Mouse (Mus musculus): ENCODE measurements around the gene Rab27a.
"Not testable (repeated sequence)": the region's sequence is repeated elsewhere in the genome, so short reads cannot be mapped to it uniquely, and the experiment has no call there.

Gene Rab27a

GRCm38 (mm10) chr9:73045711-73046110 is 1.1 kb downstream of the Rab27a start:
- DNase-seq (ENCODE audit: extremely low spot score, low read depth, low spot score) = no peak

- DNase-seq (ENCODE audit: extremely low spot score, low read depth, low spot score) = no peak
Measured at GRCm38 (mm10) chr9:73047906-73048305, 3.3 kb downstream of the Rab27a start.

DNA sequence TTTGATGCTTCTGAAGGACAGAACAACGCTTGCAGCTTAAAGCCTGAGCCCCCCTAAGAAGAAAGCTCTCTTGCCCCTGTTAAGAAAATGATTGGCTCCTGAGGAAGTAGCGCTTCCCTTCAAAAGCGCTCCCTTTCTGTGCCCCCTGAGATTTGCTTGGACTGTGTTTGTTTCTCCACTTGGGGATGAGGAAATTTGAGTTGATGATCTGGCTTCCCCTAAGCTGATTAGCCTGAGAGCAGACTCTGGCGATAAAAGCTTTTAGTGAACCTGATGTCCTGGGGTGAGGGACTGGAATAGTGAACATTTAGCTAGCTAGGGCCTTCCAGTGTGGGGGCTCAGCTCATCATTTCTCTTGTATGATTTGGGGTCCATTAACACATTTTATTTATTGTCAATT is 4.3 kb downstream of the Rab27a start:
- no peak for DNase-seq (ENCODE audit: extremely low spot score, low read depth, low spot score)

- no peak for DNase-seq (ENCODE audit: extremely low spot score, low read depth, low spot score)
Measured at GRCm38 (mm10) chr9:73049833-73050232, 5.2 kb downstream of the Rab27a start.

DNA sequence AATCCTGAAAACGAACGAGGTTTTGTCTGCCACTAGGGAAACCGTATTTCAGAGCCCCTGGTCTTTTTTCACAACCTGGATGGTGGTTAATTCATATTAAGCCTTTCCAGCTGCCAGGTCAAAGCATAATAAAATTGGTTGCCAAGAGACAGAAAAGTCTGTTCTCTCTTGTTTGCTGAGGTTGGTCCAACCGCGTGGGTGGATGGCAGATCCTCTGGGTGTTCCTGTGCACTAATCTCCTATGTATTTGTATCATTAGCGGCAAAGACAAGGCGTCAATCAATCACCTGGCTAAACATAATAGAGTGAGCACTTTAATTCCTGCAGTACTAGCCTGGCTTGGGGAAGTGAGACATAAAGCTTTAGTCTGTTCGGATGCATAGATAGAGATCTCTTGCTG is 6.0 kb downstream of the Rab27a start:
- no peak for DNase-seq (ENCODE audit: extremely low spot score, low read depth, low spot score)

DNA sequence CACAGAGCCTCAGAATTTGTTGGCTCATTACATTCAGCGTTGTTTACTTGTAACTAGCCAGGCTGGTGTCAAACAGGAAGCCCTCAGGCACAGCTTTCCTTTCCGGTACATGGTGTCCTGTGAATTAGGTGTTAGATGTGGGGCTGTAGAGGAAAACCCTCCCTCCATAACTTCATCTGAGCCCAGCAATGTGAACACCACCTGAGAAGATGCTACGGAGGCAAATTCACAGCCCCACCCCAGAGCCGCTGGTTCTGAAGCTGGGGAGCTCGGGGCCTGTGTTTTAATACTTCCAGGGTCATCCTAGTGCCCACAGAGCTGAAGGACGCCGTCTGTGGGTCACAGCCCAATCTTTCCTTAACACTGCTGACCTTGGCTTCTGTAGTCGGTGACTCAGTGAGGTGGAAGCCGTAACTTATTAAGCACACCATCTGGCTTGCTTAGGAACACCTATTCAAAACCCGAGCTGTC is 10.8 kb downstream of the Rab27a start:
- DNase-seq (ENCODE audit: extremely low spot score, low read depth, low spot score) = no peak

GRCm38 (mm10) chr9:73059224-73059623 is 14.6 kb downstream of the Rab27a start:
- no peak for DNase-seq (ENCODE audit: extremely low spot score, low read depth, low spot score)

DNA sequence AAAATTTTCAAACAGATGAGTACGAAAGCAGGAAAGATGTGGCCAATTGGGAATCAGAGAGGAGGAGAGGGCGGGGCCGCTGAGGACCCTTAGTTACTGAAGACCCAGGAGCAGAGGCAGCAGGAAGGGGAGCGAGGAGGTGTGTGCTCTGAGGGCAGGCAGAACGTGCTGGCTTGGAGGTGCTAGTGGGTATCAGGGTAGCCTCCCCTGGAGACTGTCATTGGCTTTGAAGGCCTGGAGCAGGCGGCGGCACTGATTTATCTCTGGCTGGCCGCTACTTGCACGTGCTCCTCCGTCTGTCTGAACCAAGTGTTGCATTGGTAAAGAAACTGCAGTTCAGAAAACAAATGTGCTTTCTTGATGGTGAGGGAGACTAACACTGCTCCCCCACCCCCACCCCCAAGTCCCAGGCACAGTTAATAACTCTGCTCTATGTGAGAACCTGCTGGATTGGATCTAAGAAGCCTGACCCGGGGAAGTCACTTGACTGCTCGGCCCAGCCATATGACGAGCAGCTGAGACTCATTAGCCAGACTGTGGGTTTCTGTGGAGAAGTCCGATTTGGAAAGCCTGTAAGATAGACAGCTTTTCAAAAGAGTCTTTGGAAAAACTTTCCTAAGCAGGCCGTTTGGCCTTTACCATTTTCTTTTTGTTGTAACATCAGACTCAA is 19.1 kb downstream of the Rab27a start:
- DNase-seq (ENCODE audit: extremely low spot score, low read depth, low spot score) = no peak

DNA sequence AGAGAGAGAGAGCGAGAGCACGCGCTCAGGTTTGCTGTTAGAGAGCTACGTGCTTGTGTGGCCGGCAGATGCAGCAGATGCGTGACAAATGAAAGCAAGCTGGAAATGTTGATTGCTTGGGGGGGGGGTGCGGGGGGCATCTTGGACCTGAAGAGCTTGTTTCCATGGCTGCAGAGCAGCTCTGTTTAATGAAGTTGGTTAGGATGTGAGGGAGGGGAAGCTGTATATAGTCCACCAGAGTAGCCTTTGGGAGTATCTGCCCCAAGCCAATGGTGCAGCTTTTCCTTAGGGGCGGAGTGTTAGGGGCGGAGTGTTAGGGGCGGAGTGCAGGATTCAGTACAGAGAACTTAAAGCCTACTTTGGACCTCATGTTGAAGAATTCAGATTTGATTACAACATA is 22.4 kb downstream of the Rab27a start:
- no peak for DNase-seq (ENCODE audit: extremely low spot score, low read depth, low spot score)

DNA sequence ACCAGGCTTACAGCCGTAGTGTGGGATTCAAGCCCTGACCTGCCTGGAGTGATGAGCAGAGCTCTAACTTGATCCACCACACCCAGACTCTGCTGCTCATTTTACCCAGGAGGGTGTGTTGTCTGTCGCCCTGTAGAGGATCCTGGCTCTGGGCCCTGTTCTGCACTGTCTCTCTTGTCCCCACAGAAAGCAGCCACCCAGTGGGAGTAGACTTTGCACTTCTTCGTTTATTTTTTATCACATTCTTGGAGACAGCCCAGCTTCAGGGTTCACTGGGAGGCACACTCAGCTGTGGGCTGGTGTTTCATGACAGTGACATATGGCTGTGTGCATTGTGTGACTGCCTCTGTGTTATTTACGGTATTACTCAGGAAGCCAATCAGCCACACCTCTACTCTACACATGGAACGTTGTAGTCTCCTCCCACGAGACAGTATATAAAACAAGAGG is 23.6 kb downstream of the Rab27a start:
- DNase-seq (ENCODE audit: extremely low spot score, low read depth, low spot score) = no peak

GRCm38 (mm10) chr9:73068688-73069087 is 24.0 kb downstream of the Rab27a start:
- no peak for DNase-seq (ENCODE audit: extremely low spot score, low read depth, low spot score)

DNA sequence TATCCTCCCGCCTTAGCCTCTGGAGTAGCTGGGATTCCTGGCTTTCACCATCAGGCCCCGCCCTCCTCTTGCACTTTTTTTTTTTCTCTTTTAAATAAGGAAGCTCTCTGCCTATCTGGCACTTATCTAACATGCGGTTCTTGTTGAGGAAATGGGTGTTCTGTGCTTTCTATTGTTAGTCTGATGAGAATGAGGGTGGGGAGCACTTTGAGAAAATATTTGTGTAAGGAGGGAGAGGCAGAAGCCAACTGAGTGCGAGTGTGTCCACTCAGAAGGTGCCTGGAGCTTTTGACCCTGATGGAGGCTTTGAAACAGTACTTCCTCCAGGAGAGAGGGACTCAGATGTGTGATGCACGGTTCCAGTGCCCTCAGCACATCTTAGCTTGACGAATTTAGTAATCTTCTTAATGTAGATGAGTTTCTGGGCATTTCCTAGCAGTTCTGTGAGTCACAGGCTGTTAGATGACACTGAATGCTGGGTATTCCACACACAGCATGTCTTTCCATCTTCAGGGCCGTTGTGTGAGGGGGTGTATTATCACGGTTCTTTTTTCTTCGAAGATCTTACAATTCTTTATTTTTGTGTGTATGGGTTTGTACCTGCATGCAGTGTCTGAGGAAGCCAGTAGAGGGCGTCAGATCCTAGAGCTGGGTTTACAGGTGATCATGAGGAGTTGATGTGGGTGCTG is 26.5 kb downstream of the Rab27a start:
- DNase-seq (ENCODE audit: extremely low spot score, low read depth, low spot score) = no peak

DNA sequence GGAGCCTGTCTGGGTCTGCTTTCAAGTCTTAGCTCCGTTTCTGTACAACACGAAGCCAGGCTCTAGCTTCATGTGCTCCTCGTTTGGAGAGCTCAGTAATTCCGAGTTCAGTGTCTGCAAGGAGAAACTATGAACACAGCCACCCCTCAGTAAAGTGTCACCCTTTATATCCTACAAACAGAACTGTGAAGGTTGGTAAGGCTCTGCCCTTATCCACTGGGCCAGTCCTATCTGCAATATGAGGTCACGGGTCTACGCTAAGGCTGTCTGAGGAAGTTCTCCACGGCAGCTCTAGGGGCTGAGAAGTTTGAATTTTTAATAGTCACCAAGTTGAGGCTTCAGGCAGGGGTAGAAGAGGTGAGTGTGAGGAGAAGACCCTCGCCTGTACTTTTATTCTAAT is 27.8 kb downstream of the Rab27a start:
- DNase-seq (ENCODE audit: extremely low spot score, low read depth, low spot score) = no peak

DNA sequence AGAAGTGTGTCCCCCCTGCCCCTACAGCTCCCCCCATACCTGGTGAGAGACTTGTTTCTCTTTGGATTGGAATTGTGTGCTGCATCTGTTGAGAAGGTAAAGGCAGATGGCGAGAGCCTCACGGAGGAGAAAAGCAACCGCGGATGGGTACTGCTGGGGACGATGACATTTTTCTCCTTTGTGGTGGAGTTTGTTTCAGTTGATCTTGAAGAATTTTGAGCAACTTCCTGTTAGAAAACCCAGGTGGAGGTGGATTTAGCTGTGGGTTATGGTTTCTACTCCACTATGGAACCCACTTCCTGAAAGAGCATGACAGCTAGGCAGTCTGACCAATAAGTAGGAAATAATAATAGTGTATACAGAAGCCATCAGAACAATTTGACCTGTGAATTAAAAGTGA is 28.5 kb downstream of the Rab27a start:
- no peak for DNase-seq (ENCODE audit: extremely low spot score, low read depth, low spot score)

GRCm38 (mm10) chr9:73079349-73079748 is 34.7 kb downstream of the Rab27a start:
- DNase-seq (ENCODE audit: extremely low spot score, low read depth, low spot score) = not testable (repeated sequence)

GRCm38 (mm10) chr9:73079801-73080325 is 35.2 kb downstream of the Rab27a start:
- DNase-seq (ENCODE audit: extremely low spot score, low read depth, low spot score) = no peak

DNA sequence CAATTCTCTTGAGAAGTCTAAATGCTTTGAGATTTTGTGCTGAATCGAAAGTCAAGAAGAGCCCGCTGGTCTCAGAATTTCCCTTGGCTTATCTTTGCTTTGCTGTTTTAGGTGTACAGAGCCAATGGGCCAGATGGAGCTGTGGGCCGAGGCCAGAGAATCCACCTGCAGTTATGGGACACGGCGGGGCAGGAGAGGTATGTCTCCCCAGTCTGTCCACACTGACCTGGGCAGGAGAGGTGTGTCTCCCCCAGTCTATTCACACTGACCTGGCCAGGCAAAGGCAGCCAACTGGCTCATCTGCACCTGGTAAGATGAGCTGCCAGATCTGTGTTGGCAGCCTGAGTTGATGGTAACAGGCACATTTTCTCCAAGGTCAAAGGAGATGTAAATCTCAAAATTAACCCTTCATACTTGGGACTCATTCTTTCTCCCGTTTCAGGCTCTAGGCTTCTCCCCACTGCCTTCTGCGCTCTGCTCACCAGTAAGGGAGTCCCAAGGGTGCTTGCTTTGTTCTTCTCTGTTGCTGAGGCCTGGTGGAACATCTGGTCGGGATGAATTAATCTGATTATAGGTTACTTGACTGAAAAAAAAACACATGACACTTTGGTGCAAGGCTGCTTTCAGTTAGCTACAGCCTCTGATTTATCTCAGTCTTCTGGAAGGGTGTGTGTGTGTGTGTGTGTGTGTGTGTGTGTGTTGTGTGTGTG is 37.8 kb downstream of the Rab27a start:
- DNase-seq (ENCODE audit: extremely low spot score, low read depth, low spot score) = no peak

GRCm38 (mm10) chr9:73083956-73084355 is 39.3 kb downstream of the Rab27a start:
- no peak for DNase-seq (ENCODE audit: extremely low spot score, low read depth, low spot score)

- no peak for DNase-seq (ENCODE audit: extremely low spot score, low read depth, low spot score)
Measured at GRCm38 (mm10) chr9:73085845-73086244, 41.2 kb downstream of the Rab27a start.

- no peak for DNase-seq (ENCODE audit: extremely low spot score, low read depth, low spot score)
Measured at GRCm38 (mm10) chr9:73087121-73087520, 42.5 kb downstream of the Rab27a start.

DNA sequence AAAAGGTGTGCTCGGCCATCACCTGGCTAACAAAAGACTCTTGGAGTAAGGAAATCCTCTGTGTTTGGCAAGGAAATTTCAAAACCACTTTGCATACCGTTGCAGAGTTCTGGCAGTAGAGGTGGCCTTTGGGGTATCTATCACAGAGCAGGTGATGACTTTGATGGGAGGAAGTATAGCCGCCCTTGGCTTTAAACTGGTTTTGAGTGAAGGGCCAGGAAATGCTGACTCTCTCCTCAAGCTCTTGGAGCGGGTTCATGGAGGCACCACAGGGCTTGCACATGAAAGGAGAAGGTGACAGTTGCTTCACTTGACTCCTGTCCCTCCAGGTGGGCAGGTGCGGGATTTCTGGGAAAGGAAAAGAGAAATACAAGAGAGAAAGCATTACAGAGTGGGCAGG is 42.9 kb downstream of the Rab27a start:
- no peak for DNase-seq (ENCODE audit: extremely low spot score, low read depth, low spot score)
